Mouse (Mus musculus) left cerebral cortex, postnatal 14 days (tissue): ENCODE results near the gene Zfp655. TPM values are rescaled to one million over a fixed set of nuclear protein-coding genes. Genes with fewer than 3 reads are reported as not detected.

Source experiments
- total RNA-seq, 2 experiments: library from RNA; stranded (reverse); gene quantifications; 2 replicates each; pipeline ENCODE4 v1.2.3; 2021

The Zfp655 gene
- total RNA-seq, 2 experiments from 2014 or later = 23.9 to 26.1 TPM

Other genes starting within 250 kb of the Zfp655 start
- not detected for gene Gm4871, start 199.0 kb upstream of the Zfp655 start, total RNA-seq
- gene 1700018F24Rik, start 188.7 kb upstream of the Zfp655 start, total RNA-seq = not detected
- gene Arpc1a, start 147.9 kb upstream of the Zfp655 start, total RNA-seq = 100 to 1,000 TPM; 202 to 205 TPM
- gene Kpna7, start 147.7 kb upstream of the Zfp655 start, total RNA-seq = not detected
- 10 to 100 TPM; 31.3 to 35.0 TPM for gene Arpc1b, start 117.5 kb upstream of the Zfp655 start, total RNA-seq
- gene Pdap1, start 91.5 kb upstream of the Zfp655 start, total RNA-seq = 10 to 100 TPM; 85.9 to 96.7 TPM
- 10 to 100 TPM; 77.9 to 95.3 TPM for gene Bud31, start 91.4 kb upstream of the Zfp655 start, total RNA-seq
- gene Ptcd1, start 64.6 kb upstream of the Zfp655 start, total RNA-seq = 10 to 100 TPM; 16.4 to 17.7 TPM
- 10 to 100 TPM; 24.0 to 24.2 TPM for gene Cpsf4, start 64.5 kb upstream of the Zfp655 start, total RNA-seq
- 100 to 1,000 TPM; 280 to 283 TPM for gene Atp5j2, start 39.7 kb upstream of the Zfp655 start, total RNA-seq
- 10 to 100 TPM in 1 of 2 experiments, 1 to 10 TPM in 1; 9.2 to 10.4 TPM for gene Zkscan14, start 29.8 kb upstream of the Zfp655 start, total RNA-seq
- gene Zkscan5, start 27.2 kb upstream of the Zfp655 start, total RNA-seq = 10 to 100 TPM; 11.7 to 12.3 TPM
- gene Zscan25, start 48.8 kb downstream of the Zfp655 start, total RNA-seq = 10 to 100 TPM; 17.2 to 18.1 TPM
- not detected for gene Cyp3a57, start 113.6 kb downstream of the Zfp655 start, total RNA-seq
- not detected for gene Cyp3a16, start 238.0 kb downstream of the Zfp655 start, total RNA-seq